Mouse (Mus musculus): ENCODE measurements around the gene Commd1. TPM values are rescaled to one million over a fixed set of nuclear protein-coding genes. Genes with fewer than 3 reads are reported as not detected.

Commd1 gene
- polyA plus RNA-seq, 1 experiment: 5.2 TPM

GRCm38 (mm10) chr11:22979221-22979620 lies 3.0 kb downstream of the Commd1 start:
- Histone ChIP-seq H3K27me3 (ENCODE audit: control insufficient read depth) (no peaks in the 10 kb centered on the region), H3K4me1 (ENCODE audit: control insufficient read depth) (peaks cover 65% of the 10 kb centered on the region), H3K4me3 (replicated peaks) (no peak overlapping the region), H3K36me3 (ENCODE audit: control insufficient read depth) (peaks cover 60% of the 10 kb centered on the region), H3K9me3 (ENCODE audit: control insufficient read depth, low read length) (no peaks in the 10 kb centered on the region)
- TF ChIP-seq GATA1 (IDR thresholded peaks at IDR 0.05; ENCODE audit: low read length): no peak

GRCm38 (mm10) chr11:22978711-22979110 lies 3.5 kb downstream of the Commd1 start:
- TF ChIP-seq TAL1 (IDR thresholded peaks at IDR 0.05; ENCODE audit: low read length) (no peak), GATA1 (IDR thresholded peaks at IDR 0.05; ENCODE audit: low read length) (no peak)

GRCm38 (mm10) chr11:22978215-22978614 lies 4.0 kb downstream of the Commd1 start:
- Histone ChIP-seq H3K36me3 (ENCODE audit: control insufficient read depth) (peaks cover 68% of the 10 kb centered on the region), H3K4me1 (ENCODE audit: control insufficient read depth) (peaks cover 65% of the 10 kb centered on the region), H3K9me3 (ENCODE audit: control insufficient read depth, low read length) (no peaks in the 10 kb centered on the region; the same call in 1 of the 2 replicates)

More at GRCm38 (mm10) chr11:22978711-22979110, 3.5 kb downstream of the Commd1 start:
- Histone ChIP-seq H3K36me3 (ENCODE audit: control insufficient read depth) (peaks cover 65% of the 10 kb centered on the region), H3K4me3 (replicated peaks) (no peak overlapping the region), H3K27me3 (ENCODE audit: control insufficient read depth) (no peaks in the 10 kb centered on the region), H3K4me1 (ENCODE audit: control insufficient read depth) (peaks cover 65% of the 10 kb centered on the region), H3K9me3 (ENCODE audit: control insufficient read depth, low read length) (no peaks in the 10 kb centered on the region; the same call in 1 of the 2 replicates)

GRCm38 (mm10) chr11:22973599-22973998 lies 8.6 kb downstream of the Commd1 start:
- no peak for TF ChIP-seq TAL1 (IDR thresholded peaks at IDR 0.05; ENCODE audit: low read length)
- TF ChIP-seq GATA1 (IDR thresholded peaks at IDR 0.05; ENCODE audit: low read length): no peak
- H3K36me3 ChIP-seq (ENCODE audit: control insufficient read depth): peaks cover 58% of the 10 kb centered on the region
- H3K4me3 ChIP-seq (replicated peaks): peak overlapping the region; percentile 79
- peaks cover 53% of the 10 kb centered on the region for H3K4me1 ChIP-seq (ENCODE audit: control insufficient read depth)
- H3K9me3 ChIP-seq (ENCODE audit: control insufficient read depth, low read length): peaks cover 13% of the 10 kb centered on the region
- H3K27me3 ChIP-seq (ENCODE audit: control insufficient read depth): no peaks in the 10 kb centered on the region

More at GRCm38 (mm10) chr11:22978215-22978614, 4.0 kb downstream of the Commd1 start:
- H3K4me3 ChIP-seq (replicated peaks): peak overlapping the region; percentile 19
- H3K27me3 ChIP-seq (ENCODE audit: control insufficient read depth): no peaks in the 10 kb centered on the region
- TF ChIP-seq GATA1 (IDR thresholded peaks at IDR 0.05; ENCODE audit: low read length): no peak
- no peak for TF ChIP-seq TAL1 (IDR thresholded peaks at IDR 0.05; ENCODE audit: low read length)

GRCm38 (mm10) chr11:22972746-22973526 lies 9.2 kb downstream of the Commd1 start:
- H3K4me1 ChIP-seq (ENCODE audit: control insufficient read depth): peaks cover 48% of the 10 kb centered on the region
- TF ChIP-seq GATA1 (IDR thresholded peaks at IDR 0.05; ENCODE audit: low read length) (peak; percentile 10; the same call in 1 of the 2 replicates), TAL1 (IDR thresholded peaks at IDR 0.05; ENCODE audit: low read length) (no peak)
- H3K36me3 ChIP-seq (ENCODE audit: control insufficient read depth): peaks cover 51% of the 10 kb centered on the region
- peaks cover 13% of the 10 kb centered on the region for H3K9me3 ChIP-seq (ENCODE audit: control insufficient read depth, low read length)
- peak overlapping the region; percentile 79 for H3K4me3 ChIP-seq (replicated peaks)
- H3K27me3 ChIP-seq (ENCODE audit: control insufficient read depth): no peaks in the 10 kb centered on the region

GRCm38 (mm10) chr11:22971835-22972709 lies 10.1 kb downstream of the Commd1 start, which contains the start of gene Zrsr1:
Zrsr1 (plus strand) TSS chr11:22972005.
- peak within 1 kb of the TSS; percentile 79 for H3K4me3 ChIP-seq (replicated peaks)
- peak; percentile 80 for TF ChIP-seq TAL1 (IDR thresholded peaks at IDR 0.05; ENCODE audit: low read length)
- peak; percentile 87 for TF ChIP-seq GATA1 (IDR thresholded peaks at IDR 0.05; ENCODE audit: low read length)

GRCm38 (mm10) chr11:22970546-22970945 lies 11.6 kb downstream of the Commd1 start:
- no peaks in the 10 kb centered on the region for H3K27me3 ChIP-seq (ENCODE audit: control insufficient read depth)
- peaks cover 30% of the 10 kb centered on the region for H3K4me1 ChIP-seq (ENCODE audit: control insufficient read depth)
- no peak overlapping the region for H3K4me3 ChIP-seq (replicated peaks)
- no peak for TF ChIP-seq TAL1 (IDR thresholded peaks at IDR 0.05; ENCODE audit: low read length)
- no peak for TF ChIP-seq GATA1 (IDR thresholded peaks at IDR 0.05; ENCODE audit: low read length)
- peaks cover 33% of the 10 kb centered on the region for H3K36me3 ChIP-seq (ENCODE audit: control insufficient read depth)
- peaks cover 21% of the 10 kb centered on the region for H3K9me3 ChIP-seq (ENCODE audit: control insufficient read depth, low read length)

More at GRCm38 (mm10) chr11:22971835-22972709, 10.1 kb downstream of the Commd1 start, which contains the start of gene Zrsr1:
- Histone ChIP-seq H3K36me3 (ENCODE audit: control insufficient read depth) (peaks cover 43% of the 10 kb centered on the region), H3K4me1 (ENCODE audit: control insufficient read depth) (peaks cover 42% of the 10 kb centered on the region), H3K9me3 (ENCODE audit: control insufficient read depth, low read length) (peaks cover 16% of the 10 kb centered on the region), H3K27me3 (ENCODE audit: control insufficient read depth) (no peaks in the 10 kb centered on the region)

- Histone ChIP-seq H3K4me1 (ENCODE audit: control insufficient read depth) (peaks cover 28% of the 10 kb centered on the region), H3K27me3 (ENCODE audit: control insufficient read depth) (no peaks in the 10 kb centered on the region), H3K4me3 (replicated peaks) (no peak overlapping the region), H3K36me3 (ENCODE audit: control insufficient read depth) (peaks cover 30% of the 10 kb centered on the region), H3K9me3 (ENCODE audit: control insufficient read depth, low read length) (peaks cover 21% of the 10 kb centered on the region)
- TF ChIP-seq TAL1 (IDR thresholded peaks at IDR 0.05; ENCODE audit: low read length) (no peak), GATA1 (IDR thresholded peaks at IDR 0.05; ENCODE audit: low read length) (no peak)
These were observed 12.7 kb downstream of the Commd1 start for GRCm38 (mm10) chr11:22969486-22969885.

- H3K4me1 ChIP-seq (ENCODE audit: control insufficient read depth): peaks cover 9% of the 10 kb centered on the region
- H3K4me3 ChIP-seq (replicated peaks): no peak overlapping the region
- peaks cover 5% of the 10 kb centered on the region for H3K36me3 ChIP-seq (ENCODE audit: control insufficient read depth)
- no peaks in the 10 kb centered on the region for H3K27me3 ChIP-seq (ENCODE audit: control insufficient read depth)
- TF ChIP-seq TAL1 (IDR thresholded peaks at IDR 0.05; ENCODE audit: low read length): no peak
- TF ChIP-seq GATA1 (IDR thresholded peaks at IDR 0.05; ENCODE audit: low read length): no peak
- H3K9me3 ChIP-seq (ENCODE audit: control insufficient read depth, low read length): peaks cover 8% of the 10 kb centered on the region
These were observed 16.7 kb downstream of the Commd1 start for GRCm38 (mm10) chr11:22965503-22965902.

Measured in erythroblast, embryonic 14.5 days (primary cell).